Mouse (Mus musculus) CH12.LX (cell line): ENCODE data around the gene Coq10a. TPM values are rescaled to one million over a fixed set of nuclear protein-coding genes. Genes with fewer than 3 reads are reported as not detected.

ENCODE experiments used
- DNase-seq: peaks from one replicate; pipeline ENCODE4 v3.0.0-alpha.2; 2013; ENCODE audit errors: extremely low read depth
- H3K27ac ChIP-seq: 2 replicates; pipeline ENCODE4 v1.5.1; 2012; ENCODE audit warnings: low read depth, mild to moderate bottlenecking, control low read depth, moderate library complexity; ENCODE audit not compliant: insufficient read depth
- H3K27me3 ChIP-seq: replicated peaks from 2 replicates; pipeline ENCODE3; 2012; ENCODE audit warnings: inconsistent platforms
- H3K36me3 ChIP-seq, 2 experiments: replicated peaks in 1 of 2; 2 replicates each; pipeline versions ENCODE3 to v1.6.1; 2012; ENCODE audit warnings: inconsistent platforms in 1 of 2, low read length in 1 of 2, mild to moderate bottlenecking in 1 of 2, mixed read lengths in 1 of 2, moderate library complexity in 1 of 2; ENCODE audit not compliant: control insufficient read depth in 1 of 2, insufficient read depth in 1 of 2
- H3K4me1 ChIP-seq, 2 experiments: 2 replicates each; pipeline ENCODE4 v1.6.1; 2012; ENCODE audit warnings: inconsistent platforms in 1 of 2, moderate library complexity in 1 of 2; ENCODE audit not compliant: insufficient read depth in 2 of 2, control insufficient read depth in 1 of 2
- H3K4me2 ChIP-seq: 2 replicates; pipeline ENCODE4 v1.6.1; 2012; ENCODE audit warnings: low read depth, mild to moderate bottlenecking, control low read depth; ENCODE audit not compliant: poor library complexity, insufficient read depth, severe bottlenecking
- H3K4me3 ChIP-seq, 3 experiments: fragments of 150-350 bp in 1 of 3; sonication (generic) in 1 of 3; replicated peaks in 1 of 3; 2 replicates each; pipeline versions ENCODE3 to v1.5.1; 2011 to 2012; ENCODE audit warnings: low read depth in 2 of 3, low read length in 2 of 3, mild to moderate bottlenecking in 2 of 3, moderate library complexity in 2 of 3, control low read depth in 1 of 3, improper control_type of control experiment in 1 of 3, inconsistent platforms in 1 of 3, mixed read lengths in 1 of 3; ENCODE audit not compliant: poor library complexity in 1 of 3
- H3K79me2 ChIP-seq: replicated peaks from 2 replicates; pipeline ENCODE4 v1.6.1; 2012; ENCODE audit warnings: mild to moderate bottlenecking, moderate library complexity; ENCODE audit not compliant: control insufficient read depth, poor library complexity, insufficient read depth, severe bottlenecking; ENCODE audit errors: extremely low read depth
- H3K9ac ChIP-seq: 2 replicates; pipeline ENCODE4 v1.6.1; 2012; ENCODE audit warnings: low read depth, mild to moderate bottlenecking, control low read depth, moderate library complexity; ENCODE audit not compliant: insufficient read depth
- H3K9me3 ChIP-seq: replicated peaks from 2 replicates; pipeline ENCODE3; 2012; ENCODE audit warnings: low read length, inconsistent platforms, mixed read lengths
- CHD2 ChIP-seq: IDR thresholded peaks from 2 replicates; pipeline ENCODE4 v1.6.1; 2011; ENCODE audit warnings: low read length, improper control_type of control experiment
- GABPA ChIP-seq: IDR thresholded peaks from 2 replicates; pipeline ENCODE4 v1.6.1; 2012; ENCODE audit warnings: low read depth, low read length, improper control_type of control experiment, inconsistent platforms; ENCODE audit not compliant: insufficient replicate concordance
- IRF4 ChIP-seq: IDR thresholded peaks from 2 replicates; pipeline ENCODE4 v1.6.1; 2014; ENCODE audit warnings: low read depth, mild to moderate bottlenecking, inconsistent platforms, low read length, improper control_type of control experiment
- JUN ChIP-seq: IDR thresholded peaks from 2 replicates; pipeline ENCODE4 v1.6.1; 2011; ENCODE audit warnings: low read depth, mild to moderate bottlenecking, low read length, improper control_type of control experiment, moderate library complexity; ENCODE audit not compliant: insufficient read depth
- JUND ChIP-seq: conservative IDR thresholded peaks from 2 replicates; pipeline ENCODE4 v1.6.1; 2011; ENCODE audit warnings: low read depth, low read length, improper control_type of control experiment
- KAT2A ChIP-seq: IDR thresholded peaks from 2 replicates; pipeline ENCODE4 v1.6.1; 2012; ENCODE audit warnings: low read length, improper control_type of control experiment, inconsistent platforms; ENCODE audit not compliant: insufficient replicate concordance
- MAFK ChIP-seq: IDR thresholded peaks from 2 replicates; pipeline ENCODE4 v1.6.1; 2011; ENCODE audit warnings: low read length, improper control_type of control experiment; ENCODE audit not compliant: insufficient replicate concordance
- MEF2A ChIP-seq: IDR thresholded peaks from 2 replicates; pipeline ENCODE4 v1.6.1; 2014; ENCODE audit warnings: low read depth, mild to moderate bottlenecking, inconsistent platforms, low read length, improper control_type of control experiment, borderline replicate concordance
- MYC ChIP-seq: IDR thresholded peaks from 2 replicates; pipeline ENCODE4 v1.6.1; 2011; ENCODE audit warnings: low read depth, mild to moderate bottlenecking, improper control_type of control experiment, low read length
- NELFE ChIP-seq: IDR thresholded peaks from 2 replicates; pipeline ENCODE4 v1.6.1; 2011; ENCODE audit warnings: low read depth, low read length, improper control_type of control experiment
- NRF1 ChIP-seq: IDR thresholded peaks from 2 replicates; pipeline ENCODE4 v1.6.1; 2014; ENCODE audit warnings: low read depth, mild to moderate bottlenecking, inconsistent platforms, low read length, improper control_type of control experiment, moderate library complexity
- PAX5 ChIP-seq: IDR thresholded peaks from 2 replicates; pipeline ENCODE4 v1.6.1; 2012; ENCODE audit warnings: low read length, inconsistent platforms, mixed read lengths
- POLR2AphosphoS2 ChIP-seq: IDR thresholded peaks from 2 replicates; pipeline ENCODE4 v1.6.1; 2011; ENCODE audit warnings: low read depth, low read length, improper control_type of control experiment
- RAD21 ChIP-seq: IDR thresholded peaks from 2 replicates; pipeline ENCODE4 v1.6.1; 2011; ENCODE audit warnings: low read depth, mild to moderate bottlenecking, low read length, improper control_type of control experiment, moderate library complexity
- RCOR1 ChIP-seq: conservative IDR thresholded peaks from 2 replicates; pipeline ENCODE4 v1.6.1; 2012; ENCODE audit warnings: low read depth, mild to moderate bottlenecking, inconsistent platforms, low read length, improper control_type of control experiment
- SIN3A ChIP-seq: IDR thresholded peaks from 2 replicates; pipeline ENCODE4 v1.6.1; 2012; ENCODE audit warnings: low read length, improper control_type of control experiment, inconsistent platforms
- SMC3 ChIP-seq: IDR thresholded peaks from 2 replicates; pipeline ENCODE4 v1.6.1; 2011; ENCODE audit warnings: low read depth, low read length, improper control_type of control experiment
- UBTF ChIP-seq: IDR thresholded peaks from 2 replicates; pipeline ENCODE4 v1.6.1; 2012; ENCODE audit warnings: low read depth, mild to moderate bottlenecking, inconsistent platforms, low read length, improper control_type of control experiment, moderate library complexity
- ZC3H11A ChIP-seq: IDR thresholded peaks from 2 replicates; pipeline ENCODE4 v1.6.1; 2012; ENCODE audit warnings: low read depth, mild to moderate bottlenecking, inconsistent platforms, low read length, improper control_type of control experiment
- ZKSCAN1 ChIP-seq: IDR thresholded peaks from 2 replicates; pipeline ENCODE4 v1.6.1; 2012; ENCODE audit warnings: low read depth, inconsistent platforms, low read length, improper control_type of control experiment, borderline replicate concordance
- ZMIZ1 ChIP-seq: IDR thresholded peaks from 2 replicates; pipeline ENCODE4 v1.6.1; 2012; ENCODE audit warnings: low read depth, mild to moderate bottlenecking, inconsistent platforms, low read length, improper control_type of control experiment
- ZNF384 ChIP-seq: IDR thresholded peaks from 2 replicates; pipeline ENCODE4 v1.6.1; 2012; ENCODE audit warnings: low read depth, low read length, improper control_type of control experiment, inconsistent platforms
- dilution Hi-C: fragments of 300-500 bp; cut with MboI; formaldehyde crosslinking; loops from 2 replicates; pipeline ENCODE4 v1.14.3; 2020; ENCODE audit warnings: low sequenced_read_pairs; ENCODE audit not compliant: extremely low pct_unique_long_range_greater_than_20kb, extremely low pct_ligation_motif_present
- in situ Hi-C: fragments of 300-500 bp; cut with MboI; formaldehyde crosslinking; loops from 3 replicates; pipeline ENCODE4 v1.14.3; 2019; ENCODE audit warnings: low sequenced_read_pairs, low pct_ligation_motif_present, low pct_unique_long_range_greater_than_20kb, mixed read lengths
- polyA plus RNA-seq: library from polyadenylated mRNA; unstranded; fragments of >175 nt; gene quantifications from 2 replicates; pipeline ENCODE4 v1.2.1, GENCODE M21; 2012; ENCODE audit warnings: low read depth; ENCODE audit not compliant: insufficient read length
- total RNA-seq, 2 experiments: library from RNA; depleted of rRNA; stranded (reverse); fragments of 300-350 nt in 1 of 2; fragments of >200 nt in 1 of 2; gene quantifications; 2 replicates each; pipeline ENCODE4 v1.2.3; 2012 to 2014

Coq10a gene
- total and polyA plus RNA-seq, 3 experiments: 7.7 to 12.1 (median 11.1) TPM

DNA sequence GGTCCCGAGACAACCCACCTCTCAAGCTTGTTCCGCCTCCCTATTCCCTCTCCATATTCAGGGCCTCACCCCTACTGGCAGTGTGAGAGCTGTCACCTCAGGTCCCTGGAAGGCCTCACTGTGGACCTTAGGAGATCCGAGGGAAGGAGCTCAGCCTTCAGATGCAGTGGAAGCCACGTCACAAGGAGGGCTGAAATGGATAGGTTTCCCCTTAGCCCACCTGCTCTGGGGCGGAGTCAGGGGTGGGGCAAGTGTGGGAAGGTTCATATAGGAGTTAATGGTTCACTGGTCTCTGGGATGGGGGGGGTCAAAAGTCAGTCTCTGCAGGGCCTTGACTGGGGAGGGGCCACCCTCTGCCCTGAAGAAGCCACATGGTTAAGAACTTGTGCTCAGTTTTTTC is 31.5 kb upstream of the Coq10a start:
- no peak for DNase-seq
- Histone ChIP-seq H3K9ac (no peak overlapping the region), H3K4me2 (no peak overlapping the region), H3K9me3 (no peaks in the 10 kb centered on the region), H3K27ac (no peak overlapping the region), H3K79me2 (no peaks in the 10 kb centered on the region), H3K36me3 (peaks cover 19 to 91% of the 10 kb centered on the region in 2 experiments), H3K27me3 (no peaks in the 10 kb centered on the region), H3K4me3 (no peak overlapping the region), H3K4me1 (no peaks in the 10 kb centered on the region)
- no peak for TF ChIP-seq ZC3H11A
- no peak for TF ChIP-seq JUN
- TF ChIP-seq KAT2A: no peak
- dilution Hi-C loops: no loop called here
- in situ Hi-C loops: no loop called here

DNA sequence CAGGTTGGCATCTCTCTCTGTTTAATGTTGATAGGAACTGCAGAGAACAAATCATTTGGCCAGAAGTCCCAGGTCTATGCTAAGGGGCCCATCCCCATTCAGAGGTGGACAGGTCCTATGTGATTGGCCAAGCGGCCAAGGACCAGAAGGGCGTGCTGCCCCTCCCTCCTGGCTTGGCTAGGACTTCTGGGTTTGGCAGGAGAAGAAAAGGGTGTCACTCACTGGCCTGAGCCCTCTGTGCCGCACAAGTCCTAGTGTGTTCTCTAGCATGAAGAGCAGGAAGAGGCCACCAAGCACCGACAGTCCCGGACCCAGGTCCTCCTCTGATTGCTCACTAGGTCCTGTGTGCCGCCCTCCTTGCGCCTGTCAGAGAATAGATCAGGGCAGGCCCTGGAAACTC is 28.7 kb upstream of the Coq10a start:
- dilution Hi-C loops (no loop called here), in situ Hi-C loops (no loop called here)
- H3K27ac ChIP-seq: no peak overlapping the region
- H3K79me2 ChIP-seq: no peaks in the 10 kb centered on the region
- peaks cover 3 to 13% of the 10 kb centered on the region in 2 experiments; a peak in 3 of 4 replicates for H3K4me1 ChIP-seq
- no peaks in the 10 kb centered on the region for H3K9me3 ChIP-seq
- no peak for DNase-seq
- H3K27me3 ChIP-seq: no peaks in the 10 kb centered on the region
- peaks cover 28 to 96% of the 10 kb centered on the region in 2 experiments for H3K36me3 ChIP-seq
- no peak overlapping the region for H3K4me3 ChIP-seq
- no peak for TF ChIP-seq IRF4
- TF ChIP-seq ZNF384: no peak
- TF ChIP-seq ZMIZ1: no peak
- TF ChIP-seq JUND: no peak
- TF ChIP-seq MYC: no peak
- TF ChIP-seq NRF1: no peak
- no peak for TF ChIP-seq MEF2A
- no peak for TF ChIP-seq POLR2AphosphoS2
- TF ChIP-seq RCOR1: no peak
- no peak for TF ChIP-seq UBTF
- no peak for TF ChIP-seq PAX5
- TF ChIP-seq CHD2: no peak
- TF ChIP-seq SMC3: no peak
- no peak for TF ChIP-seq GABPA
- TF ChIP-seq ZKSCAN1: no peak
- no peak for TF ChIP-seq MAFK
- no peak for TF ChIP-seq JUN
- TF ChIP-seq SIN3A: no peak
- no peak for TF ChIP-seq RAD21
- TF ChIP-seq NELFE: no peak
- TF ChIP-seq, all 38 proteins: peak for 0
- Histone ChIP-seq H3K4me2 (no peak overlapping the region), H3K9ac (no peak overlapping the region)
